Mouse (Mus musculus): ENCODE data around the gene Efcab12. TPM values are rescaled to one million over a fixed set of nuclear protein-coding genes. Genes with fewer than 3 reads are reported as not detected.
A peak's percentile ranks its signal among the peaks of the same experiment; 100 is the strongest.
"Not testable (repeated sequence)": the region's sequence is repeated elsewhere in the genome, so short reads cannot be mapped to it uniquely, and the experiment has no call there.

The Efcab12 gene
- total RNA-seq, 2 experiments from 2014 or later, result 0.15 to 0.26 TPM

DNA sequence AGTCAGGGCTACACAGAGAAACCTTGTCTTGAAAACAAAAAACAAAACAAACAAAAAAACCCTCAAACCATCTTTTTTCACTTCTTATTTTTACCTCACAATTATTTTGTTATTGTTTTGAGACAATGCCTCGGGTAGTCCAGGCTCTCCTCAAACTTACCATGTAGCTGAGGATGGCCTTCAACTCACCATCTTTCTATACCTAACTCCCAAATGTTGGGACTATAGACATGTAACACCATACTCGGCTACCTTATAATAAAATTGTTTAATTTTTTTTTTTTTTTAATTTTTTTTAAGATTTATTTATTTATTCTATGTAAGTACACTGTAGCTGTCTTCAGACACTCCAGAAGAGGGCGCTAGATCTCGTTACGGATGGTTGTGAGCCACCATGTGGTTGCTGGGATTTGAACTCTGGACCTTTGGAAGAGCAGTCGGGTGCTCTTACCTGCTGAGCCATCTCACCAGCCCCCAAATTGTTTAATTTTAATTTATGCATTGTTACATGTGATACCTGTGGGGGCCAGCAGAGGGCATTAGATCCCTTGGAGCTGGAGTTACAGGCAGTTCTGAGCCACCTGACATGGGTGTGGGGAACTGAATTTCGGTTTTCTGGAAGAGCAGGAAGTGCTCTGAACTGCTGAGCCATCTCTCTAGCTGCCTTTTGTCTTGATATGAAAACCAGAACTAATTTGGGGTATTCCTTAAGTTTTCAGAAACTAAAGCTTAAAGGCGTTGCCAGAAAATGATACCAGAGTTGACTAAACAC, 8.6 kb upstream of the Efcab12 start:
- peak in 1 of 2 experiments; percentile 62 for DNase-seq (ENCODE audit: low spot score in 2 of 2)

DNA sequence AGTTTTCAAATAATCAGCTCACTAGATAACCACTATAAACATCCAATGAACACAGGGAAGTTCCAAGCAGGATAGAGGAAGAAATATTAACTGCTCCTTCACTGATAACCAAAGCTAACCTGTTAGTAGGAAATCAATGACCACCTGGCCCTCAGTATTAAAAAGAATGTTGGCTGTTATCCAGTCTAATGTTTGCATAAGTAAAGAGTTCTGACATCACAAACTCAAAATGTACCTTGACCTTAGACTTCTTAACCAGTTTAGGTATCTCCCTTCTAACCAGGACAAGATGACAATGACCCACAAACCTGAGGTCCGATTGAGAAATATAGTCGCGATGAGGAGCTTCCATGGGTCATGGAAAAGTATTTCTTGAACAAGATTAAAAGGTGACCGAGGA, 6.8 kb upstream of the Efcab12 start:
- DNase-seq (ENCODE audit: low spot score in 2 of 2), result no peak

DNA sequence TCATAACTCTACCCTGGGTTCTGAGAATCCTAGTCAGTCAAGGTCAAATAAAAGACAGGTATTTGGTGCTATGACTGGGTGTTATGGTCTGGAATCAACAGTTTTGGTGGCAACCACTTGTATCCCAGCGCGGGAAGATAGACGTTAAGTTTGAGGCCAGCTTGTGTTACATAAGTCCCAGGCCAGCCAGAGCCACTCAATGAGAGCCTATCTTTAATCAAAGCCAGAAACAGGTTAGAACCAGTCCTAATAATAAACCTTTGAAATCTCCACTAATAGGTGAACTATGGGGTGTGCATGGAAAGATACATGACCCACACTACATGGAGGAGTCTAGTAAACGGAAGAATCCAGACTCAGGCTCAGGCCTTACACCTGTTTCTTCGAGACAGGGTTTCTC, 533 bp upstream of the Efcab12 start:
- no peak for DNase-seq (ENCODE audit: low spot score in 2 of 2)

DNA sequence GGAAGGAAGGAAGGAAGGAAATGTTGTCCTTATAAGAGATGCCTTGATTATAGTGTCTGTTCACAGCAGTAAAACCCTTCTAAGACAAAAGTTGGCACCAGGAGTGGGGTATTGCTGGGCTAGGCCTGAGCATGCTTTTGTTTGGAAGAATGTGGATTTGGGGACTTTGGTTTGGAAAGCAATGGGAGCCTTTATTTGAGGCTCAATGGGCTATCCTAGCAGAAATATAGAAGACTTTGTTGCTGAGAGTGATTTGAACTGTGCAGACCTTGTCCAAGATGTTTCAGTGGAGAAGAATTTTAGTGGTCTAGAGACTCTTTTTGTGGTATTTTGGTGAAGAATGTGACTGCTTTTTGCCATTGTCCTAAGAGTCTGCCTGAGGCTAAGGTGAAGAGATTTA, 4.4 kb downstream of the Efcab12 start:
- DNase-seq (ENCODE audit: low spot score in 2 of 2), result no peak

DNA sequence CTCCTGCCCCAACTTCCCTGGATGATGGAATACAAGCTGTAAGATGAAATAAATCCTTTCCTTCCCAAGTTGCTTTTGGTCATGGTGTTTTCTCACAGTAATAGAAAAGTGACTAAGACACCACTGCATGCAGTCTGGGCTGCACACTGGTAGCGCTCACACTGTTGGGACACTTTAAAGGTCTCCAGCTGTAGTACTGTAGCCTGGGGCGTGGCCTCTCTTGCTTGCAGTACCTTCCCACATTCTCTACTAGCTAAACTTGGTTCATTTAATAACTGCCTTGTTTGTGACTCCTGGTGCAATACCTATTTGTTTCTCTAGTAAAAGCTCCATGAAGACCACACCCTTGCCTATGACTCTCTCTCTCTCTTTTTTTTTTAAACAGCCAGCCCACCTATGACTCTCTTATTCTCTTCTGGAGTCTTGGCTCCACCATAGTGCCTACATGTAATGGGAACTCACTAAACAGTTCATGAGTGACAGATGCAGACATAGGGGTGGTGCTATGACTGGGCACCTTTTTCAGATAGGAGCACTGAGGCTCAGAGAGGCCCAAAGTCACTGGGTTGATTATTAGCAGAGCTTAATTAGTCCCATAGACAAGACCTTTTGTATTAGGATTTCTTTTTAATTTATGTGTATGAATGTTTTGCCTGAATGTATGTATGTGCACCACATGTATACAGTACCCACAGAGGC, 5.9 kb downstream of the Efcab12 start:
- no peak for DNase-seq (ENCODE audit: low spot score in 2 of 2)

DNA sequence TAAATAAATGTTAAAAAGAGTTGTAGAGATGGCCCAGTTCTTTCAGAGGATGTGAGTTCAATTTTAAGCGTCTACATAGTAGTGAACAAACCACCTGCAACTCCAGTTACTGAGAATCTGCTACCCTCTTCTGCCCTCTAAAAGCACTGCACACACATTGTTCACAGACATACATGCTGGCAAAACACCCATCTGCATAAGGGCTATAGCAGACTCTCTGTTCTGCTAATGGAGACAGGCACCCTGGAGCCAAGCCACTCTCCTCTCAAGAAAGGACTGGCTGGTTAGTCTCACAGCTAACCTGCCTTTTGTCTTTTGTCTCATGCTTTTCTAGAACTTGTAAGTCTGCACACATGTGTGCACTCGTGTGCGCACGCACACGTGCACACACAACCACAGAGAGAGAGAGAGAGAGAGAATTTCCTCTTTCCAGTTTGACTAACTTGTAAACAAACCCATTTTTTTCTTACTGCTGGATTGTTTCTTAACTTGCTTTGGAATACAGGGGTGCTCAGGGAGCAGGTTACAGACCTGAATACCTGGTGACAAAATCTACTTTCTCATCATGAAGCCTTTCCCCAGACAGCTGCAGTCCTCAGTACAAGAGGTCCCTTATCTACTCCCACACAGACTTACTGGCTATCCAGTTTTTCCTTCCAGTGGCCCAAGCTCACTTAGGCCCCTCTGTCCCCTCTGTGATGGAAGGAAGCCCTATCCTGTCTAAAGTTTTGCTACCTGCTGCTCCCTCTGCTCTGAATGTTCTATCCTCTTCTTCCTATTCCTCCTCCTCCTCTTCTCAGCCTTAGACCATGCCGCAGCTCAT, 7.2 kb downstream of the Efcab12 start:
- DNase-seq (ENCODE audit: low spot score in 2 of 2), result no peak

DNA sequence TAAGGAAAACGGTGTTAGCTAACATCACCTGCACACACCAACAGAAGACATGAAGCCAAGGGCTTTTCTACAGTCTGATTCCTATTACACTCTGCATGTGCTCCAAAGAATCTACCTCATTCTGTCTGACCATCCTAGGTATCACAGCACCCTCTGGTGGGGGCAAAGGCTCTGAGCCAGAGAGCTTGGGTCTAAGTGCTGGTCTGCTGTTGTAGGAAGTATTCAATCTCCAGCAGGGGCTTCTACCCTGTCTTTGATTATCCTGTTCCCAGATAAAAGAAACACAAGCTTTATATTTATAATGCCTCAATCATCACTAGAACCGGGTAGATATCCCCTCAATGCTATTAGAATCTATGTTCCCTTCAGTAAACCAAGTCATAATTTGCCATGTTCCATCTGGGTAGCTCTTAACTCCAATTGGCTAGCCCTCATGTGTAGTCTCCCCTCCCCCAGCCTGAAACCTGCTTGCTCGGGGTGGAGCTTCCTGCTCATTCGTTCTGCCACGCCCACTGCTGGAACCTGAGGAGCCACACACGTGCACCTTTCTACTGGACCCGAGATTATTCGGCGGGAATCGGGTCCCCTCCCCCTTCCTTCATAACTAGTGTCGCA, 14.3 kb downstream of the Efcab12 start:
- DNase-seq (ENCODE audit: low spot score in 2 of 2), result not testable (repeated sequence)

DNA sequence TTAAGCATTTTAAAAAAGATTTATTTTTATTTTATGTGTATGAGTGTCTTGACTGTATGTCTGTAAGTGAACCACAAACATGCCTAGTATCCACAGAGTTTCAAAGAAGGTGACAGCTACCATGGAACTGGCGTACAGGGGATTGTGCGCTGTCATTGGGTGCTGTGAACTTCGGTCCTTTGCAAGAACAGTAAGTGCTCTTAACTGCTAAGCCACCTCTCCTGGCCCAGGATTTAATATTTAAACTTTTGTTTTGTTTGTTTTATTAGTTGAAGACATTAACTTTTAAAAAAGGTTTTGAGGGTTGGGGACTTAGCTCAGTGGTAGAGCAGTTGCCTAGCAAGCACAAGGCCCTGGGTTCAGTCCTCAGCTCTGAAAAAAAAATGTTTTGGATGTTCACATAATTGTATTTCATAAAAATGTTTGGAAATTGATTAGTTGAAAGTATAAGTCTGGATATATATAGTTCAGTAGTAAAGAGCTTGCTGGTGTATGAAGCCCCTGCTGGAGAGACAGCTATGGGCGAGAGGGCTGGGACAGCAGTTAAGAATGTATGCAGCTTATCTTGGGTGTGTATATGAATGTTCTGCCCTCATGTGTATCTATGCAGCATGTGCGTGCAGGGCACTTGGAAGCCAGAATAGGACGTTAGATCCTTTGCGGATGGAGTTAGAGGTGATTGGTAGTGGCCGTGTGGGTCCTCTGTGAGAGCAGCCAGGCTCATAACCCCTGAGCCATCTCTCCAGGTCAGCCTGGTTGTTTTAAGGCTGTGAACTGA, 16.8 kb downstream of the Efcab12 start:
- DNase-seq (ENCODE audit: low spot score in 2 of 2), result no peak

DNA sequence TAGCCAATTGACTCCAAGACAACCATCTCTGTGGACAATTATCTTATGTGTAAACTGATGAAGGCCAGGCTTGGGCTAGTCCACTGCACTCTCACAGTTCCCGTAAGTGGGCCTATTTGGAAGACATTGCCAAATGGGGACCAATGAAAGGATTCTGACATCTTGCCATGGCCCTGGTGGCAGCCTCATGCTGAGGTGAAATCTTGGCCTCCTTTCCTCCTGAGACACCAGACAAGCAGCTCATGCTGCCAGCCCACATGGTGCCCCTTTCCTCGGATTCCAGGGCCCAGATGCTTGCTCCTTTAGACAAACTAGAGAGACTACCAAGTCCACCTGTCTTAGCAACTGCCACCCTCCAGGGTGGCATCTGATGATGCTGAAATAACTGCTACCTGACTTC, 20.1 kb downstream of the Efcab12 start:
- DNase-seq (ENCODE audit: low spot score in 2 of 2), result no peak

DNA sequence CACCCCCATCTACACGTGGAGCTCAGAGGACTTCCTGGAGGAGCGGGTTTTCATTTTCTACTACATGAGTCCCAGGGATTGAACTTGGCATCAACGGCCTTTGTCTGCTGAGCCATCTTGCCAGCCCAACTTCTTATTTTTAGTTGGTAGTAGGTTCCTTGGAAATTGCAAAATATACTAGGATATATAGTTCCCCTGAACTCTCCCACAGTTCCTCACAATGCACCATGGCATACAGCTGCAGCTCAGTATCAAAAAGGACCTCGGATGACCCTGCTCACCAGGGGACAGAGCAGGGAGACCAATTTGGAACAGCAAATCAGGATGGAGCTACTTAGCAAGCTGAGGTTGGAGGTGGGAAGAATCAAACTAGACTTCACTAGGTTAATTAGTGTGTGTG, 23.2 kb downstream of the Efcab12 start:
- no peak for DNase-seq (ENCODE audit: low spot score in 2 of 2)

DNA sequence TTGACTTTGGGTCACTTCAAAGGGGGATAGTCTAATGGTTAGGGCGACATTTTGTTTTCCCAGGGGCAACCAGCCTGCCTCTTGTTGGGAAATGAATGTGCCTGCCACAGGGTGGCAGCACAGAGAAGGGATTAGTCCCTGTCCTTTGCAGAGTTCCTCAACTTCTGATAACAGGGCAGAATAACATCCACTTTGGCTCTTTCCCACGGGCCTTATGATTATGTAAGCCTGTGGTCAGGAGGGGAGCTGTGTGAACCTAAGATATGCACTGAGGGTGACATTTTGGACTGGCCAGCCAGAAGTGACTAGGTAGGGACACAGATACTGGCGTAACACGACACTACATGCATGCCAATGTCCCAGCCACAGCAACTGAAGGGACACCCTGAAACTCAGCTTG, 24.1 kb downstream of the Efcab12 start:
- peak in 1 of 2 experiments; percentile 43 for DNase-seq (ENCODE audit: low spot score in 2 of 2)

DNA sequence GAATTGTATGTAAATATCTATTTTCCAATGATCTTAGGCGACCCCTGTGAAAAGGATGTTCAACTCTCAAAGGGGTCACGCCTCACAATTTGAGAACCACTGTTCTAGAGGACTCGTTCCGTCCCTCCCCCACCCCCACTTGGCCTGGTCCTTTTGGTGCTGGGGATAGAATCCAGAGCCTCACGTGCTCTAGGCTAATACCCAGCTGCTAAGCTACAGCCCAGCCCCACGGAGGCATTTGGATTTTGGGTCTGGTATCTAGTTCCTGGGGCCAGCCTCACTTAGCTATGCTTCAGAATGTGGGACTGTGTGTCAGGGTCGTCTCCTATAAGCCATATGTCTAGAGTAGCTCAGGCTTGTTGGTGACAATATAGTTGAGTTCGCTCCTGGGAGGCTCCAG, 26.6 kb downstream of the Efcab12 start:
- DNase-seq (ENCODE audit: low spot score in 2 of 2), result no peak

DNA sequence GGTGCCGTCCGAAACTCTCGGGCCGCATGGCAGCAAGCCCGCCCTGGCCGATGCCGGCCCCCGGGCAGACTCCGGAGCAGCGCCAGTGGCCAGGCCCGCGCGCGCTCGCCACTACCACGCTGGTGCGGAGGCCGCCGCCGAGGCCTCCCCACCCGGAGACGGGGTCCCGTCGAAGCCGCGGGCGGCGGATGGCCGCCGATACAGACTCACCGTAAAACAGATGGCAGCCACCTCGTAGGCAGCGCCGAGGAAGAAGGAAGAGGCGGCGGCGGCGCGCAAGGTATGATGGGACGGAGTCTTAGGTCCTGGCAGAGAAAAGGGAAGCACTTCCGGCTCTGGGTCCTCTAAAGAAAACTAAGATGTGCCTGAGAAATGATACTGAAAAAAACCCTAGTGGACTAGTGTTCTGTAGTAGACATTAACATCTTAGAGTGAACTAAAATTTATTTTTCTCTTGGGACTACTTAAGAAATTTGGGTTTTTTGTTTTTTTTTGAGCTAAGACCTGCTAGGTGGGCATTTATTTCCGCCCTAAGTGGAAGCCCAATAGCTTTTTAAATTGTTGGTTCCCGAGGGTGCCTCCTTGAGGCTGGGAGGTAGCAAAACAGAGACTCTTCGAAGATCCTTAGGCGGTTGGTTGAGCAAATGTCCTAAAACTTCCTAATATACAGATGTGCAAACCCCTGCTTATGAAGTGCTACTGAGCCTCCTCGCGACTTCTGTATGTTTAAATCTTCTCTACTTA, 29.6 kb downstream of the Efcab12 start, which contains the start of gene Rpl32:
Gene Rpl32 (minus strand): TSS at position 260 of the 744 bp plus-strand sequence.
- peak; percentile 70 to 86 for DNase-seq (ENCODE audit: low spot score in 2 of 2)

DNA sequence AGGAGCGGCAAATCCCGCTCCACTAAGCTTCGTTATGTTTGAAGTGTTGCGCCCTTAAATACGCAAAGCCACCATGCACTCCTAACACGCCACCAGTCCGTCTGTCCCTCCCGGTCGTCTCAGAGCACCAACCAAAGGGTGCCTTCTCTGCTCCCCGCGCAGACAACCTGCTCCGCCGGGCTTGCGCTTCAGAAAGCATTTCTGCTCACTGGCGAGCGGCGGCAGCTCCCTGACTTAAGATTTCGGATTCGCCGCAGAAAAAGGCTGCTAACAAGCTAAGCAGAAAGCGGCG, 30.1 kb downstream of the Efcab12 start:
- DNase-seq (ENCODE audit: low spot score in 2 of 2), result no peak

DNA sequence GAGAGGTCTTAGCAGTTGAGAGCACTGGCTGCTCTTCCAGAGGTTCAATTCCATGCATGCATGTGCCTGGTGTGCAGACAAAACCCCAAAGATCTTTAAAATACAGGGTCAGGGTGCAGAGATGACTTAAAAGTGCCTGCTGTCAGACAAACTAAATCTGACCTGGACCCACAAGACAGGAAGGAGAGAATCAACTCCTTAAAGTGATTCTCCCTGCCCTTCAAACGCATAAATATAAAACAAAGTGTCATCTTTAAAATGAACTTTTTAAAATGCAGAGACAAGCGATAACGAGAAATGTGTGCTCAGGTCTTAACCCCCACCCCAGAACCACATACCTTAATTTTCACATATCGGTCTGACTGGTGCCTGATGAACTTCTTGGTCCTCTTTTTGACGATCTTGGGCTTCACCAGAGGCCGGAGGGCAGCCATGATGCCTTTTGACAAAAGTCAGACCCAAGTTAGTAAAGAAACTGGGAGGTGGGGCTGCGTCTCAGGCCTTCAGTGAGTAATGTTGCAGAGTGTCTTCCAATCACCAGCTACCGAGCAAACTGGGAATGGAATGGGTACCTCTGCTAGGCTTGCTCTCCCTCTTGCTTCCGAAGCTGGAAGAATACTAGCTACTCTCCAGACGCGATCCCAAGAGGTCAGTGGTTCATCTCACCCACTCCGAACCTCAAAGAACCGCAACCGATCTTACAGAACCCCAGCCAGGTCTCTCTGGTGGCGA, 30.6 kb downstream of the Efcab12 start:
- DNase-seq (ENCODE audit: low spot score in 2 of 2), result no peak

DNA sequence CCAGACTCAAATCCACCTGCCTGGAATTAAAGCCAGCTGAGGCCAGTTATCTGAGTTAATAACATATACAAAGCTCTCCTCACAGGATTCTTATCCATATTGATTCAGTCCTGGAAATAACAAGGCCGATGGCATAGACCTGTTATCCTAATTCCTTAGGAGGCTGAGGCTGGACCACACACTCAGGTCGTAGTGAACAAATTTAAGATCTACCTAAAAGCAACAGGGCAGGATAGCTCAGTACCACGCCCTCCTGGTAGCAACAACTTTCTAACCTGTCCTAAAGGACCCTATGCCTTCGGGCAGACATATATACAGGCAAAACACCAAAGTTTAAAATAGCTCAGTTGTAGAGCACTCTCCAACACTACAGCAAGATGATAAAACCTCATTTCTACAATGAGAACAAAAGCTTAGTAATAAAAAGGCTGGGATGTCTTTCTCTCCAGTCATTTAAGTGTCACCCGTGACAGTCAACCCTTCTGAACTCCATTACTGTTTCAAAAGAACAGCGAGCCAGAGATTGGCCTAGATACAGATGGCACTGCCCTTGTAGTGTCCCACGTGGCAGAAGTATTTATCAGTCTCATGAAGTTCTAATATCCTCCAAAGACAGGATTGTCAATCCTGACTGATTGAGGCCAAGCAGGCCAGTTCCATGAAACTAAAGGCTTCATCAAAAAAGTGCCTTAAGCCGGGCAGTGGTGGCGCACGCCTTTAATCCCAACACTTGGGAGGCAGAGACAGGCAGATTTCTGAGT, 33.6 kb downstream of the Efcab12 start:
- DNase-seq (ENCODE audit: low spot score in 2 of 2), result no peak

DNA sequence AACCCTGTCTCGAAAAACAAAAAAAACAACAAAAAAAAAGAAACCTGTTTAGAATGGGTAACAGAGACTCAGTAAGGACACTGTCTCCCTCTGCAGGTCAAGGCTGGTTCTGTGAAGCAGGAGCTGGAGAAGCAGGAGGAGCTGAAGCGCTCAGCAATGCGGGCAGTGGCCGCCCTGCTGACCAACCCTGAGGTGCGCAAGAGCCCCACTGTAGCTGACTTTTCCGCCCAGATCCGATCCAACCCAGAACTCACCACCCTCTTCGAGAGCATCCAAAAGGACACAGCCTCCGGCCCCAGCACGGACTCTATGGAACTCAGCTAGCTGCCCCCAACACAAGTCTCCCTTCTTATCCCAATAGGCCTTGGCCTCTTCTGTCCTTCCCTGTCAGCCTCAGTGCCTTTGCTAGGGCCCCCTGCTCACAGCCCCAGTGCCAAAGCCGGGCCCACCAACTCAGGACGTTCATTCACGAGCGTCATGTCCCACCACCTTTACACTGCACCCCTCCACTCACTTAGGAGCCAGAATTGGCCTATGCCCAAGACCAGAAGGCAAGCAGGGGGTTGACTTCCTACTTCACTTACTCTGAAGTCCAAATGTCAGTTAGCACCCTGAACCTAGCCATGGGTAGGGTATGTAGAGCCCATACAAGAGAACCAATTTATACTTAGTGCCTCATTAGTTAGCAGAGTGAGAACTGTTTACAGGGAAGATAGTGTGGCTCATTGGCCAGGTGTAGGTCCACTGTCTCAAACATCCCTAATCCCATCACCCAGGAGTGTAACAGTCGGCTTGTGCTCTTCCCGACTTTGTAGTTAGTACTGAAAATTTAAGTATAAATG, 34.5 kb downstream of the Efcab12 start:
- DNase-seq (ENCODE audit: low spot score in 2 of 2), result peak; percentile 40 to 79

DNA sequence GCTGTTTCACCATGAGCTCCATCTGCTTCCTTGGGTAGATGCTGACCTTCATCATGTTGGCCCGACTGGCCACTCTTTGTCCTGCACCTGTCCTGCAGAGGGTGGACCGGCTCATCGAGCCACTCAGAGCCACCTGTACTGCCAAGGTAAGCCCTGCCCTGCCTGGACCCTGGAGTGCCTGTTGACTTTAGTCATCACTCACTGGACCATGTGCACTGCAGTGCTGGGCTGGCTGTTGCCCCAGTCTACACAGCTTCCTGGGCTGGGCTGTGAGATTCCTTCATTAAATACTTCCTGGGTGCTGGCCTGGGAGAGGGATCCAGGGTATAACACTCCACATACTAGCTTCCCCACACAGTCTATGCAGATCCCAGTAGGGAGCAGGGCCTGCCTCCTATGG, 36.4 kb downstream of the Efcab12 start:
- no peak for DNase-seq (ENCODE audit: low spot score in 2 of 2)
